Mouse (Mus musculus): Measurements from ENCODE around the gene Akap2.

DNA sequence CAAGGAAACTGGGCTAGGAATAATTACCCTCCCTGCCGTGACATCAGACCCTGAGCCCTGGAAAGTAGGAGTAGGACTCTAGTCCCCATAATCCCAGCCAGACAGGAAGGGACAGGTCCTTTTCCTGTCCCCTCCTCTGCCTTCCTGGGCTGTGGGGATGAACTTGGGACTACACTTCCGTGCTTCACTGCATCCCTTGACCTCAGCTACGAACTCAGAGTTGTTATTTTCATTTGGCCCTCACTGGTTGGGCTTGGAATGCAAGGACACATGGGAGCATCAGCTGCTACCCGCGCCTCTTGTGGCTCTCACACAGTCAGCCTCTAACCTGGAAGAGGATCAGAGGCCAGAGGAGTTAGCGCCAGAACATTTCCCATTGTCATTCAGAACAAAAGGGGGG, 27.5 kb upstream of the Akap2 start:
- no peak for TF ChIP-seq CTCF (IDR thresholded peaks at IDR 0.05; ENCODE audit: insufficient read depth, low read depth, low read length)
- TF ChIP-seq POLR2A (IDR thresholded peaks at IDR 0.05; ENCODE audit: insufficient read depth, low read depth, low read length), result no peak
